Mouse (Mus musculus) left cerebral cortex, postnatal 25 days (tissue): ENCODE measurements around the gene Gm26620. TPM values are rescaled to one million over a fixed set of nuclear protein-coding genes. Genes with fewer than 3 reads are reported as not detected.

Experiments
- DNase-seq, 2 experiments: peaks; one replicate each; pipeline ENCODE4 v3.0.0; 2022; ENCODE audit warnings: low spot score in 2 of 2, mixed read lengths in 1 of 2
- intact Hi-C: fragments of 180-260 bp; cut with DNase I; formaldehyde crosslinking; loops from one replicate; pipeline ENCODE4 v1.15.1; 2025
- total RNA-seq, 2 experiments: library from RNA; stranded (reverse); gene quantifications; 2 replicates each; pipeline ENCODE4 v1.2.3; 2021

The Gm26620 gene
- total RNA-seq, 2 experiments from 2014 or later, result 0.43 to 1.4 TPM

DNA sequence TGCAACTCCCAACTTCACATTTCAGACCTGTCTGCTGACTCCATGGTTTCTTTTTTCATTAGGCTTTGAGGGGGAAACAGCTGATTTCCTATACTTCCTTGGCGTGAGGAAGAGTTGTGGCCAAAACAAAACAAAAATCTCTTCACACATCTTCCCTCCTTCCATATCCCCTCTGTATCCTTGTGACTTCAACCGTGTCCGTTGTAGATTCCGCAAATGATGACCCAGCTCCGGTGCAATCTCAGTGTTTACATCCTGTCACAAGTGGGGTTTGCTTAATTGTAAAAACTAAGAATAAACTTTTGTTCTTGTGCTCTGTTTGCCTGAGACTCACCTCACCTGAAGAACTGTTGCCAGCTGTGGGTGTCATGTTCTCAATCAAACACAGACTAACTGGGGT lies 18.6 kb downstream of the Gm26620 start:
- DNase-seq, result no peak
- intact Hi-C loops, result no loop called here

DNA sequence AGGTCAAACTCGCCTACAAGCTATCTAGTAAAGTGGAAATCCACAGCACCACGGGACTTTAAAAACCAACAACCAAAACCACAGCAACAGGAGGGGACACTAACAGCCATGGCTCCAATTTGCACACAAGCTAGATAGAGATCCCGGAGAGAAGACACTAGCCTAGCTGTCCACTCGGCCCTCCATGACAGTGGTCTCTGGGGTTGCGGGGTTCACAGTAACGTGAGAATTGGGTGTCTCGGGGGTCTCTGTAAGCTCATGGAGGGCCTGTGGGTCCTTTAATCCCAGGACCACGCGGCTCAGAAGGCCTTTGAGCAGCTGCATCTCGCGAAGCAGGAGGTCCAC lies 22.2 kb downstream of the Gm26620 start:
- intact Hi-C loops, result no loop called here

DNA sequence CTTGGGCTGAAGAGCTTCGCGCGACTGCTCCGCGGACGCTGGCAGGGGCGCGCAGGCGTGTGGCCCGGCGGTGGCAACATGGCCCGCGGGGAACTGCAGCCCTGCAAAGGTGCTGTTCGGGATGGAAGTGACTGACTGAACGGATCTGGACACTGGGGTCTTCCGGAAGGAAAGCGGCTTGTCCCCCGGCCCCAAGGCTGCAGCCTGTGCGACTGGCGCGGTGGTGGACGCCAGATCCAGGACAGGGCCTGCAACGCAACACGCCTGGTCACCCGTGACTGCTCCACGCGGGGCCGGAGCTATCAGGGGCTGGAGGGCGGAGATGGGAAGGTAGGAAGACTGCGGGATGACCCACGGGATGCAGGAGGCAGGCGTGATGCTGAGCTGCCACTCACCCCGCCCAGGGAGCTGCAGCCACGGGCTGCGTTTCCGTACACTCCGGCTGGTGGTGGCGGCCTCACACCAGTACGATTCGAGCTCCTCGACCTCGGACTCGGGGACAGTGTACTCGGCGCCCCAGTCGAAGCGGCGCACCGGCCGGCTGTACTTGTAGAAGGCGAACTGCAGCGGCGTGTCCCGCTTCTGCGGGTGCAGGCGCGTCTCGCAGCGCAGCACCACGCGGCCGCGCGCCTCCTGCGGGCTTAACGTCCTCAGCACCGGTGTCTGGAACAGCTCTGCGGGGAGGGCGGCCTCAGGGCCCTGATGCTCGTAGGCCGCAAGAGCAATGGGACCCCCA lies 22.8 kb downstream of the Gm26620 start:
- peak; percentile 37 to 43 for DNase-seq
- intact Hi-C loops, result no loop called here

More for the DNA sequence above, 22.2 kb downstream of the Gm26620 start:
- DNase-seq, result no peak

DNA sequence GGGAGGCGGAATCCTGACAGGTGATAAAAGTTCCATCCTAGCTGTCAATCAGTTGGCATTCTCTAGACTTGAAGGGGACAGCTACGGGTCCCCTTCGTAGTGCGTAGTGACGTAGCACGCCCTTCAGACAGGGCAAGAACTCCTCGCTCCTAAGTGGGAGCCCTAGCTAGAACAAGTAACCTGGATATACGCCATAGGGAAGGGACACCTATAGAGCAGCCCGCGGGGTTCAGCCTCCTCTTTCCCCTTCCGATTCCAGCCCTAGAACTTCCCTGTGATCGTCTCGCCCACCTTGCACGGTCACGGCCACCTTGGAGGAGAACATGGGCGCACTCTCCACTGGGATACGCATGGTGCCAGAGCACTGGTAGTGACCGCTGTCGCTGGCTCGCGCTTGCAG lies 23.5 kb downstream of the Gm26620 start:
- intact Hi-C loops, result no loop called here

DNA sequence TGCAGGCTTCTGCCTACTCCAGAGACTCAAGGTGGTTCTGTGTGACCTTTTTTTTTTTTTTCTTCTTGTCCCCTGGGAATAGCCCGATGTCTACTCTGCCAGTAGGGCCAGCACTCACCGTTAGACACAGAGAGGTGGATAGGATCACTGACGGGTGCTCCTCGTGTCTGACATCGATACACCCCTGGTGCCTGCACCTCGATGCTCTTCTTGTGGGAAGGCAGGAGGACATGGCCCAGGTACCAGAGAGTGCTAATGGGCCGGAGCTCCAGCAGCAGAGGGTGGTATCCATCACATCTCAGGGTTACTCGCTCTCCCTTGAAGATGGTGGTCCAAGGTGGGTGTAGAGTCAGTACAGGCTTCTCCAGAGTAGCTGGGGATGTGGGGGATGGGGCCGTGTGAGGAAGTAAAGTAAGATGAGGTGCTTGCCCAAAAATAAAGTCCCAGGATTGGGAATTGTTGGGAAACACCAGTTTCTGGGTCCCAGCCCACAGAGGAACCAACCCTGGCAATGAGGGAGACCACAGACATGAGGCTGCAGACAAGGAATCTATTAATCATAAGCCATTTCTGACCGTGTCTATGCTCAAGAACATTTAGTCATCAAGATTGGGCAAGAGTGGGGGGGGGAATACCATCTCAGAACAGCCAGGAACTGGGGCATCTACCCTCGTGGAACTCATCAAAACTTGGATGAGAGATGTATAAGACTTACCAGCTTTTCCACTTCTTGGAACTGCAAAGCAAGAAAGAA lies 27.2 kb downstream of the Gm26620 start:
- intact Hi-C loops, result no loop called here
- no peak for DNase-seq

More for the DNA sequence above, 23.5 kb downstream of the Gm26620 start:
- DNase-seq, result peak in 1 of 2 experiments; percentile 11

DNA sequence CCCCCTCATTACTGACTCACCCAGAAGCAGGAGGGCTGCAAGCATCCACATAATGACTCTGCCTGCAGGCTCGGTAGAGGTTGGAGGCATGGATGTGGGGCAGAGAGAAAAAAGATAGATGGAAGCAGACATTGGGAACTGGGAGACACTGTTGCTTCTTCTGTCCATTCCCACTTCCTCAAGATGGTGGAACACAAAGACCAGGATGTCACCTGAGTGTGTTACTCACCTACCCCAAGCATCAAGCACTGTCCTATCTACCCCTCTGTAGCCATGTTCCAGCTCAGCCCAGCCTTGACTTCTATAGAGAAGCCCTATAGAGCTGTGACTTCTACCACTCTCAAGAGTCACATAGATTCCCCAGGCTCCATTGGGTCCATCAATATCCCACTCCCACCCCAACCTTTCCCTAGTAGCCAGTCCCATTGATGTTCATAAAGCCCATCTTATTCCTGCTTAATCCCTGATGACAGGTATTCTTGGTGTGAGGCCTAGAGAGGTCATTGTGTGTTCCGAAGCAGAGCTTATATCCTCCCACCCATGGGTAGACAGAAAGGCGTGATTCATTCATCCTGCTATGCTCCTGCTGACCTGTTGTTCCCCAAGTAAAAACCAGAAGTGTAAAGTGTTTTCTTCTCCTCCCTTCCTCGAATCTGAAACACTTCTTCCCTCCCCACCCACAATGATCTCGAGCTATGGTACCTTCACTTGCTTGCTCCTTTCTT lies 28.2 kb downstream of the Gm26620 start, which contains the start of gene Fcrlb:
Gene Fcrlb, minus strand, starts transcription at position 51 of the 725 bp plus-strand sequence.
- no peak for DNase-seq
- intact Hi-C loops, result no loop called here

DNA sequence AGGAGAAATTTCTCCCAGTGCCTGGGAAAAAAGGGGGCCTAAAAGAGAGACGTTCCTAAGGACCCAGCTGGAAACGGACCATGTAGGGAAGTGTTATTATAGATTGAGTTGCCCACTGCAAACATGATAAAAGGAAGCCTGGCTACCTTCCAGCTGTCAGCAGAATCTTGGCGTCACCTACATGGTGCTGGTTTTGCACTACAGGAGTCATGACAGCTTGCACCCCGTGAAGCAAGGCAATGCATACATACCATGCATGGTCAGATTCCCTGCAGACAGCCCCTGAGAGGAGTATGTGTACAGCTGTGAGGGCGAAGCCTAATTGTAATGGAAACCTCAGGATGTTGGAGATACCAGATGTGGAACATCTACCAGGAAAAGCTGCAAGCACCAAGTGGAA lies 30.8 kb downstream of the Gm26620 start:
- intact Hi-C loops, result no loop called here
- DNase-seq, result no peak

DNA sequence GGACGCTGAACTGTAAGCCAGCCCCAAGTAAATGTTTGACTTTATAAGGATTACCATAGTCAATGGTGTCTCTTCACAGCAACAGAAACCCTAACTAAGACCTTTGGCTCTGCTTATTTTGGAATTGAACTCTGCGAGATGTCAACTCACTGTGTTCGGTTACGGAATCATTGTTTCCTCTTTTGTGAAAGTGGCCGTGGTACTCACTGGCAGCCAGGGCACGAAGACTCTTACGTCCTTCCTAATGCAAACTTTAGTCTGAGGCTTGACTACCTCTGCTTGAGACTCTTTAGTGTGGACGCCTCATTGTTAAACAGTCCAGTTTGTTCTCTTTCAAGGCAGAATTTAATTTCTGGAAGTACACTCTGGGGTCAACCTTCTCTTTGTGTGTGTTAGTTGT lies 34.4 kb downstream of the Gm26620 start:
- intact Hi-C loops, result no loop called here
- no peak for DNase-seq

DNA sequence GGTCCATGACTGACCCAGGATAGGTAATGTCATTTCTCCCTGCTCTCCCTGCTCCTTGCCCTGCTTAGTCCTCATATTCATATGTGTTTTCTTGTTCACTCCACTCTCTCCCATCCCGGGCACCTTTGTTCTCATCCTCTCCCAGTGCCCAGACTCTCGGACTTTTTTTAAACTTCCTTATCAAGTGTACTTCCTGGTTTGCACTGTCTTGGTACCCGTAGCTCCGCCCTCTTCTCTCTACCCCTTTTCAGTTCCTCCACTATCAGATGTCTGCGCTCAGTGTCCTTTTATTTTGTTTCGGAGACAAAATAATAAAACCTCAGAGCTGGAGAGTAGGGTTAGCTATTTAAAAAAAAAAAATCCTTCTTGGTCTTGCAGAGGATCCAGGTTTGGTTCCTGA lies 39.6 kb downstream of the Gm26620 start:
- intact Hi-C loops, result no loop called here
- DNase-seq, result peak in 1 of 2 experiments; percentile 18

DNA sequence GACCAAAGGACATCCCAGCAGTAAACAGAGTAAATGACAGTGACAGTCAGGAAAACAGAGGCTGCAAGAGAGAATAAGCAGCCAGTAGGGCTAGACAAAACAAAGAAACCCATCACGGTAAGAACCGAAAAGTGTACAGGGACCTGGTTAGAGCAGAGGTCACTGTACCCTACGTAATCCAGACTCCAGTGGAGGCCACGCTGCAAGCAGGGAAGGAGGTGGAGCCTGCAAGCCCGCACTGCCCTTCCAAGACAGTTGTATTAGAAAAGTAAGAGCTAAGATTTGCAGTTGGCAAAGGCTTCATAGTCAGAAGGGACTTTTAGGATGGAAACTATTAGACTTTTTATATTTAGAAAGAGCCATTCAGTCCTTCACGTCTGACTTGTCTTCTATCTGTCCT lies 42.1 kb downstream of the Gm26620 start:
- no peak for DNase-seq
- intact Hi-C loops, result no loop called here

DNA sequence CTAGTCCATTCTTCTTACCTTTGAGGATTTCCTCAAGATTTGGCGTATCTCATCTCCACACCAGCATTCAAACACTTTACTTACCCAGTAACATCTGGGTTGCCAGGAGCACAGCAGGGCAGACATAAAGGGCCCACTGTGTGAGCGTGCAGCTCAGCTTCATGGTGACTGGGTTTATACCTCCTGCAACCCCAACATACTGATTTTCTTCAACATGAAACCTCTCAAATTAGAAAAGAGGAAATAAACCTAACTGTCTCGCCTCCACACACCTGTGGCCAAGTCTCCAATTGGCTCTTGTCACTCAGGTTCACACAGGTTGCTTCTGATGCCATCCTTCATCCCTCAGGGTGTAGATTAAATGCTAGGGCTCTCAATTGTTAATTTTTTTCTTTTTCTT lies 42.5 kb downstream of the Gm26620 start, which contains the start of gene Fcrla:
Gene Fcrla, minus strand, starts transcription at position 206 of the 400 bp plus-strand sequence.
- intact Hi-C loops, result no loop called here
- no peak for DNase-seq

DNA sequence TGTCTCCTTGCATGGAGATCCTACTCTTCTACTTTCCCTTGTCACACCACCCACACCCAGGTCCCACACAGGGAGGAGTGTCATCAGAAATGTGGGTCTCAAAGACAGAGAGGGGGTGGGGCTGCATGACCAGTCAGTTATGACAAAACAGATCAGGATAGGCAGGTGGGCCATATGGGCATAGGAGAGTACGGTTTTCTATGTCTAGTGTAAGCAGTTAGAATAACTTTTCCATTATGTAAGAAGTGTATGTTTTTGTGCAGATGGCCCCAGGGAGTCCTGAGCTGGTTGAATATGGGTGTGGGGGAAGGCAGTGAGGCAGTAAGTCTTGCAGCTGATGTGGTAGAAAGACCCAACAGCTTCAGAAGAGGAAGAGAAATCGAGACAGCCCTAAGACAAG lies 43.6 kb downstream of the Gm26620 start:
- DNase-seq, result no peak
- intact Hi-C loops, result no loop called here

DNA sequence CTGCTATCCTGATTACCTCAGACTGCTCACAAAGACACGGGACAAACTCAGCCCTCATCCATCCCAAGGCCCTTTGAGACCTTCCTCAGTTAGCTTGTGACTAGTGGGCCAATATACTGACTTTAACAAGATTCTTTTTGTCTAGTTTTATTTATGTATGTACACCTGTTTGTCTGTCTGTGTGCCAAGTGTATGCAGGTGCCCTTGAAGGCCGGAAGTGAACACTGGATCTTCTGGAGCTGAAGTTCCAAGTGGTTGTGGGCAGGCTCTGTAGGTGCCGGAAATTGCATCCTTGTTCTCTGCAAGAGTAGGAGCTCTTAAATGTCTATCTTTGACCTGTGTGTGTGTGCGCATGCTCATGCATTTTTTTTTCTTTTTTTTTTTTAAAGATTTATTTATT lies 44.4 kb downstream of the Gm26620 start:
- intact Hi-C loops, result no loop called here

DNA sequence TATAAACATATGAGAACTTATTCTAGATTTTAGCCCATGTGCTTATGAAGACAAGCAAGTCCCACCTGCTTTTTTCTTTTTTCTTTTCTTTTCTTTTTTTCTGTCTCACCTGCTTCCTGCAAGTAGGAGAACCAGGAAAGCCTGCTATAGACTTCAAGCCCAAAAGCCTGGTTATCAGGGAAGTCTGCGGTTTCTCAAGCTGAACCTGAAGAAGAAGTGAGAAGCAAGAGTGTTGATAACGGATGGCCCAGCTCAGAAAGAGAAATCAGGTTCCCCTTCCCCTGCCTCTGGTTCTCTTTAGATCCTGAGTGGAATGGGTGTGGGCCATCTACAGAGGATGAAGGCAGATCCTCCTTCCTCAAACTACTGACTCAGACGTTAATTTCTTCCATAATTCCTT lies 47.2 kb downstream of the Gm26620 start:
- intact Hi-C loops, result no loop called here
- DNase-seq, result no peak

More for the DNA sequence above, 44.4 kb downstream of the Gm26620 start:
- no peak for DNase-seq

DNA sequence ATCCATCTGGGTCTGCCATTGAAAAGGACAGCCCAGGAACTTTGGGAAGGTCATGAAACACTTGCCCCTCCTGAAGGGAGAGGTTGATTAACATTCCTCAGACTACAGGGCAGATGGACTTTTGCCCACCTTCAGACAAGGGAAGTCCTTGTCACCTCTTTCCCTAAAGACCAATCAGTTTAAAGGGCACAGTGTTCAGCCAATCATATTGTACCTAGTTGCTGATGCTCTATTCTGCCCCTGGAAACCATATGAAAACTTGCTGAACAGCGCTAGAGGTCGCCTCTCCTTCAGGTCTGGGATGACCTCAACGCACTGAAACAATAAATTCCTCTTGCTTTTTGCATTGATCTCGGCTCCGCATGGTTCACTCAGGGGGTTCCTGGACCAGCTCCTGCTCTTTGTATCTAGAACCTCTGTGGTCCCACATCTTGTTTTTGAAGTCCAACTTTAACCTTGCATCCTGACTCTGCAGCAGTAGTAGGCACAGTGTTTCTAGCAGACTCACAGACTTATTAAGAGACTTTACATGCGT lies 48.6 kb downstream of the Gm26620 start:
- intact Hi-C loops, result no loop called here
- DNase-seq, result no peak

DNA sequence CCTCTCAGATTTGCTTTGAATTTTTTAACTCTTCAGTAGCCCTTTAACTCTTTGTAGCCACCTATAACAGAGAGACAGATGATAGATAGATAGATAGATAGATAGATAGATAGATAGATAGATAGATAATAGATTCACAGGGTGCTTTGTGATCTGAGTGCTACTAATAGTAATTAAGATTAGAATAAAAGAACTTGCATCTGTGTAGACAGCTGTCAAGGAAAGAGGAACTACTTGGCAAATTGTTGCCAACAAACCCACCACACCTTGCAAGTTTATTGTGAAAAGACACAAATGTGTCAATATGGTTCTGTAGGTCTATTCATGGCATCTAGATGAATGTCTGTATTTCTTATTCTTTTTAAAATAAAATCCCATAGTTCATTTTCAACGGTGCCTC lies 49.1 kb downstream of the Gm26620 start:
- DNase-seq, result no peak
- intact Hi-C loops, result no loop called here

DNA sequence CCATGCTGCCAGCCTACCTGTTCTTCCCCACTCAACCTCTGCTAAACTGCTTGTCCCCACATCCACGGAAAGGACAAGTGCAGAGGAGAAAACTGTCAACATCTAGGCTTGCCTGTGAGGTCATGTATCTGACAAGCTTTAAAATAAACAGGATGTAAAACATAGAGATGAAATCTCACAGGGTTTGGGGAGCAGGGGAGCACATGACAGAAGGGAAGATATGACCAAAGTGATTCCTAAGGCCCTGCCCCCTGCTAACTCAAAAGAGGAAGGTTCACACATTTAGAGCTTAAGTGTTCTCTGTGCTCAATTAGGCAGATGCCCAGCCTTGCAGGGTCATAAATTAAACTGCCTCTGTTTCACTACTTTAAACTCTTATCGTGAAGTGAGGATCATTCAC lies 49.5 kb downstream of the Gm26620 start:
- intact Hi-C loops, result no loop called here
- no peak for DNase-seq
